Mouse (Mus musculus) ovary, postnatal 14 days (tissue): ENCODE results near the gene Sh2d5.

Experiments
- DNase-seq: peaks from one replicate; pipeline ENCODE4 v3.0.0; 2022; ENCODE audit warnings: low spot score

Sh2d5 gene

GRCm38 (mm10) chr4:138250088-138250960 is at the start of gene Sh2d5, which contains the start of gene Kif17:
Gene Sh2d5 (plus strand): TSS chr4:138250403.
Gene Kif17 (plus strand): TSS chr4:138250435.
- no peak for DNase-seq

GRCm38 (mm10) chr4:138200769-138201168 is 49.4 kb upstream of the Sh2d5 start:
- no peak for DNase-seq

- DNase-seq = no peak
Observed at GRCm38 (mm10) chr4:138201696-138202095, 48.5 kb upstream of the Sh2d5 start.

GRCm38 (mm10) chr4:138210116-138210515 is 40.1 kb upstream of the Sh2d5 start:
- DNase-seq = no peak

GRCm38 (mm10) chr4:138213861-138214260 is 36.3 kb upstream of the Sh2d5 start:
- no peak for DNase-seq

GRCm38 (mm10) chr4:138215671-138216199 is 34.5 kb upstream of the Sh2d5 start:
- DNase-seq = no peak

- DNase-seq = peak; percentile 74
Observed at GRCm38 (mm10) chr4:138216200-138216890, 33.9 kb upstream of the Sh2d5 start, which contains the start of gene Hp1bp3. Gene Hp1bp3 (plus strand): TSS chr4:138216296.

GRCm38 (mm10) chr4:138216891-138217392 is 33.3 kb upstream of the Sh2d5 start:
- peak; percentile 98 for DNase-seq

- no peak for DNase-seq
Observed at GRCm38 (mm10) chr4:138217441-138217840, 32.8 kb upstream of the Sh2d5 start.

- no peak for DNase-seq
Observed at GRCm38 (mm10) chr4:138217951-138218685, 32.1 kb upstream of the Sh2d5 start.

- no peak for DNase-seq
Observed at GRCm38 (mm10) chr4:138219331-138219730, 30.9 kb upstream of the Sh2d5 start.

GRCm38 (mm10) chr4:138220761-138221160 is 29.4 kb upstream of the Sh2d5 start:
- DNase-seq = no peak

- DNase-seq = no peak
Observed at GRCm38 (mm10) chr4:138221406-138221805, 28.8 kb upstream of the Sh2d5 start.

GRCm38 (mm10) chr4:138222396-138222795 is 27.8 kb upstream of the Sh2d5 start:
- DNase-seq = no peak

GRCm38 (mm10) chr4:138223623-138224022 is 26.6 kb upstream of the Sh2d5 start:
- no peak for DNase-seq

- DNase-seq = no peak
Observed at GRCm38 (mm10) chr4:138246756-138247665, 3.2 kb upstream of the Sh2d5 start.

GRCm38 (mm10) chr4:138251819-138252218 is 1.6 kb downstream of the Sh2d5 start:
- no peak for DNase-seq

- DNase-seq = no peak
Observed at GRCm38 (mm10) chr4:138252231-138252630, 2.0 kb downstream of the Sh2d5 start.

GRCm38 (mm10) chr4:138257116-138257687 is 7.0 kb downstream of the Sh2d5 start:
- DNase-seq = no peak

GRCm38 (mm10) chr4:138258663-138259062 is 8.5 kb downstream of the Sh2d5 start:
- no peak for DNase-seq
